Mouse (Mus musculus) neural tube, embryonic 13.5 days (tissue): ENCODE measurements at regions not wholly inside any gene's neighbourhood (a gene's known extent, or its start where the extent isn't known, plus 50 kb on each side); places are given as distances from the start of the nearest gene placed in this dataset.

Source experiments
- ATAC-seq: fragments of 200-750 bp; cut with Nextera tagmentation; 2 replicates; pipeline ENCODE4 v1.8.0; 2017; ENCODE audit warnings: low read depth, mild to moderate bottlenecking, moderate TSS enrichment, moderate library complexity
- H3K27ac ChIP-seq: fragments of 300-500 bp; sonication (generic); replicated peaks from 2 replicates; pipeline ENCODE4 v1.5.1; 2015; ENCODE audit warnings: moderate library complexity, mild to moderate bottlenecking, inconsistent platforms
- H3K27me3 ChIP-seq: fragments of 300-500 bp; sonication (generic); 2 replicates; pipeline ENCODE4 v1.6.1; 2015; ENCODE audit warnings: mild to moderate bottlenecking, inconsistent platforms
- H3K36me3 ChIP-seq: fragments of 300-500 bp; sonication (generic); 2 replicates; pipeline ENCODE4 v1.6.1; 2015; ENCODE audit warnings: mild to moderate bottlenecking, inconsistent platforms
- H3K4me1 ChIP-seq: fragments of 300-500 bp; sonication (generic); replicated peaks from 2 replicates; pipeline ENCODE4 v1.6.1; 2015; ENCODE audit warnings: inconsistent platforms
- H3K4me2 ChIP-seq: fragments of 300-500 bp; sonication (generic); 2 replicates; pipeline ENCODE4 v1.6.1; 2015; ENCODE audit warnings: inconsistent platforms, mild to moderate bottlenecking, moderate library complexity
- H3K4me3 ChIP-seq: fragments of 300-500 bp; sonication (generic); 2 replicates; pipeline ENCODE4 v1.5.1; 2015; ENCODE audit warnings: mild to moderate bottlenecking, inconsistent platforms
- H3K9ac ChIP-seq: fragments of 300-500 bp; sonication (generic); 2 replicates; pipeline ENCODE4 v1.6.1; 2015; ENCODE audit warnings: moderate library complexity, mild to moderate bottlenecking, inconsistent platforms
- H3K9me3 ChIP-seq: fragments of 300-500 bp; sonication (generic); 2 replicates; pipeline ENCODE4 v1.6.1; 2016; ENCODE audit warnings: inconsistent platforms
- WGBS: fragments of 180-500 bp; shearing (Covaris S2); methylation state at CpG from one replicate; pipeline ENCODE4 v1.1.7; 2015; 5-methylcytosine and 5-hydroxymethylcytosine counted together

DNA sequence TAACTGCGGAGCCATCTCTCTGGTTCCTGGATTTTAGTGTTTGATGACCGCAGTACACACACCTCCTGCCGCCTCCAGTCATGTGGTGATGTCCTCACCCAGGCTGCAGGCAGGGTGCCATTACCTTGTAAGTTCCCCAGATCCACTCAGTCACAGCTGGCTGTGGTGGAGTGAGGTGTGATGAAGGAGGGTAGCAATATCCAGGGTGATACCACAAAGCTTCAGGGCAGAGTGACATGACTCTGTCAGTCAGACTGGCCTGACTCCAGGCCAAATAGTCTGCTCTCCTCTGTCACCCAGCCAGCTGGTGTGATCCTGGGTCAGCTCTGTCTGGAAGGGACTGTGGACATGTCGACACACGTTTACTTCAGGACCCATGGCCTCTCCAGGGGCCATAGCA is 183.7 kb downstream of the Utp6 start:
- no peaks in the 10 kb centered on the region for H3K9me3 ChIP-seq
- H3K36me3 ChIP-seq = no peaks in the 10 kb centered on the region
- no peak overlapping the region for H3K4me2 ChIP-seq
- ATAC-seq = no peak
- H3K4me1 ChIP-seq = peaks cover 30% of the 10 kb centered on the region
- no peaks in the 10 kb centered on the region for H3K27me3 ChIP-seq
- no peak overlapping the region for H3K27ac ChIP-seq
- no peak overlapping the region for H3K9ac ChIP-seq
- H3K4me3 ChIP-seq = no peak overlapping the region
- WGBS = 72% methylated on average over 5 of the region's 5 CpGs

DNA sequence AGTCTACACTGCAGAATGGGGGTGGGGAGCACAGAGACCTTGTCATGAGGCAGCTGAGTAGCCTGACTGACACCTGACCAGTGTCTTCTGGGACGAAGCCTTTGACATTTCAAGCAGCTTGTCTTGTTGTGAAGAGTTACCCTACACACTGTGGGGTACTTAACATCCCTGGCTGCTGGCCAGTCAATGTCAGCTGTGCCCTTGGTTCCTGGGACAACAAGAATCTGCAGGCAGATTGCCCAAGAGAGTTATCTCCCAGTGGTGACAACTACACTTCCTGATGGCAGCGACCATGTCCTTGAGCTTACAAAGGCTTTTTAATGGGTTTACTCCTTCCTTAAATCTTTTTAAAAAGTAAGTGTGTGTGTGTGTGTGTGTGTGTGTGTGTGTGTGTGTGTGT is 184.2 kb downstream of the Utp6 start:
- Histone ChIP-seq H3K36me3 (no peaks in the 10 kb centered on the region), H3K9ac (no peak overlapping the region), H3K27me3 (no peaks in the 10 kb centered on the region), H3K4me3 (no peak overlapping the region), H3K4me1 (peaks cover 27% of the 10 kb centered on the region), H3K4me2 (no peak overlapping the region), H3K9me3 (no peaks in the 10 kb centered on the region), H3K27ac (no peak overlapping the region)
- WGBS = 67% methylated on average over 2 of the region's 2 CpGs
- no peak for ATAC-seq

DNA sequence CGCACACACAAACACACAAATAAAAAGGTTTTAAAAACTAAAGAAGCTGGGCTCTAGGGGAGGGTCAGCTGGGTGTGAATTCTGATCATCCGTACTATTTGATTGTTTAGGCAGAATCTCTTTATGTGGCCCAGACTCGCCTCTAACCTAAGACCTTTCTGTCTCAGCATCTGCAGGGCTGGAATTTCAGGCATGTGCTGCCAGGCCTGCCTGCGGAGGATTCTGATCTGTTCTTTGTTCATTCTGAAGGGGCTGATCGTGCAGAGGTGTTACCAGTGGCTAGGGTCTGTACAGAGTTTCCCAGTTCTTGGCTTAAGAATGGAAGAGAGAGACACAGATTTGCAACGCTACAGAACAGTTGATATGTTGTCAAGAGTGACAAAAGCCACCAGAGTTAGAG is 185.6 kb downstream of the Rab11fip4 start:
- peaks cover 27% of the 10 kb centered on the region for H3K4me1 ChIP-seq
- H3K36me3 ChIP-seq = no peaks in the 10 kb centered on the region
- H3K4me3 ChIP-seq = no peak overlapping the region
- no peak overlapping the region for H3K4me2 ChIP-seq
- H3K9me3 ChIP-seq = no peaks in the 10 kb centered on the region
- no peak overlapping the region for H3K27ac ChIP-seq
- WGBS = 43% methylated on average over 6 of the region's 6 CpGs
- no peaks in the 10 kb centered on the region for H3K27me3 ChIP-seq
- ATAC-seq = no peak
- no peak overlapping the region for H3K9ac ChIP-seq

DNA sequence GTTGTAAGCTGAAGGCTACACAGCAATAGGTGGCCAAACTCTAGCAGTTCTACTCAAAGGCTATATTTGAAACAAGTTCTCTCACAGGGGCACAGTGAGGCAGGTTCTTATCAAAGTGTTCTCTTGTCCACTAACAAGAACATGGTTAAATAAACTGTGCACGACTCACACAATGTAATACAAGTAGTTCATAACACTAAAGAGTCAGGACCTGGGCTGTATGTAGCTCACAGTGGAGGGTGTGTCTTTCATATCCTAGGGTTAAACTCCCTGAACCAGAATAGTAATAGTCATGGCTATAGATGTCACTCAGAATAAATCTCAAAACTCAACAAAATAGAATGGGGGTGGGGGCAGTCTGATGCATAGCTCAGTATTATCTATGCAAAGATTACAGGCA is 182.7 kb downstream of the Rab11fip4 start:
- H3K9me3 ChIP-seq = peaks cover 9% of the 10 kb centered on the region; the same call in 1 of the 2 replicates
- no peak for ATAC-seq
- WGBS = 86% methylated on average over 1 of the region's 1 CpGs

DNA sequence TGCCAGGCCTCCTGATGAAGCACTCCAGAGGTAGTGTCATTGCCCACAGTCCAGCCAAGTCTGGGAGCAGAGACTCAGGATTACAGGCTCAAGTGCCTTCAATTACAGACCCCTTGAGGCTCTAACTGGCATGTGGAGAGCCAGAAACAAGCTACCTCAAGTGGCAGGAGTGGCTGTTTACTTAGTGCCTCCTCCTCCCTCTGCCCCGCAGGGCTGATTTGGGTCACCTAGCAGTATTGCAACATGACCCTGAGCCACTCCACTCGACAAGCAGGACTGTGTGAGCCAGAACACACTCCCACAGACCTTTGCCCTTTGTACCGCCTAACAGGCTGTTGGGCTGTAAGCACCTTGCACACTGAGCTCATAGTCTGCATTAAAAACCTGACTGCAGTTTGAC is 180.4 kb downstream of the Rab11fip4 start:
- WGBS = 46% methylated on average over 3 of the region's 3 CpGs
- Histone ChIP-seq H3K4me3 (no peak overlapping the region), H3K27ac (no peak overlapping the region), H3K4me2 (no peak overlapping the region), H3K27me3 (no peaks in the 10 kb centered on the region), H3K4me1 (no peaks in the 10 kb centered on the region), H3K9ac (no peak overlapping the region), H3K9me3 (peaks cover 9% of the 10 kb centered on the region; the same call in 1 of the 2 replicates), H3K36me3 (no peaks in the 10 kb centered on the region)
- ATAC-seq = no peak

More for the DNA sequence above, 182.7 kb downstream of the Rab11fip4 start:
- Histone ChIP-seq H3K4me1 (peaks cover 14% of the 10 kb centered on the region), H3K36me3 (no peaks in the 10 kb centered on the region), H3K4me3 (no peak overlapping the region), H3K27ac (no peak overlapping the region), H3K27me3 (no peaks in the 10 kb centered on the region), H3K4me2 (no peak overlapping the region), H3K9ac (no peak overlapping the region)

DNA sequence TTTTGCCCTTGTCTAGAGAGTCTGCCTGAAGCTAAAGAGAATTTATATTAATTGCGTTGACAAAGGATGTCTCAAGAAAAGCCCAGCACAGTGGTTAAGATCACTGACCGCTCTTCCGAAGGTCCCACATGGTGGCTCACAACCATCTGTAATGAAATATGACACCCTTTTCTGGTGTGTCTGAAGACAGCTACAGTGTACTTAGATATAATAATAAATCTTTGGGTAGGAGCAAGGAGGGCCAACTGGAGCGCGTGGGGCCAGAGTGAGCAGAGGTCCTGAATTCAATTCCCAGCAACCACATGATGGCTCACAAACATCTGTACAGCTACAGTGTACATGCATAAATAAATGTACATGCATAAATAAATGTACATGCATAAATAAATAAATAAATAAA is 176.1 kb downstream of the Rab11fip4 start:
- 84% methylated on average over 5 of the region's 5 CpGs for WGBS
- Histone ChIP-seq H3K4me1 (no peaks in the 10 kb centered on the region), H3K27me3 (no peaks in the 10 kb centered on the region), H3K4me2 (no peak overlapping the region), H3K9me3 (peaks cover 9% of the 10 kb centered on the region; the same call in 1 of the 2 replicates), H3K27ac (no peak overlapping the region), H3K36me3 (no peaks in the 10 kb centered on the region), H3K4me3 (no peak overlapping the region), H3K9ac (no peak overlapping the region)
- no peak for ATAC-seq

DNA sequence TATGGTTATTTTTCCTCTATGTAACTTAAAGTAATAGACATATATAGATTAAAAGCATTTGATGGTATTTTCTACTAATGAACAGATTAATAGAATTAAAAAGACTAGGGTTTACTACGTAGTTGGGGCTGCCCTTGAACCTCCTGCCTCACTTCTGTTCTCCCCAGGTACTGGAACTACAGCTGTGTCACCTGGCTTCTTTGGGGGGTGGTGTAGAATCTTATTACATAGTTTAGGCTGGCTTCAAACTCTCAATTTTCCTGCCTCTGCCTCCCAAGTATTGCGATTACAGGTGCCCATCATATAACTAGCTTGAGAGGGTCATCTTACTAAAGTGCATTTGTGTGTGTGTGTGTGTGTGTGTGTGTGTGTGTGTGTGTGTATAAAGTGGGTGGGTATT is 175.0 kb downstream of the Rab11fip4 start:
- H3K27ac ChIP-seq = no peak overlapping the region
- H3K4me1 ChIP-seq = no peaks in the 10 kb centered on the region
- H3K27me3 ChIP-seq = no peaks in the 10 kb centered on the region
- no peaks in the 10 kb centered on the region for H3K36me3 ChIP-seq
- H3K9me3 ChIP-seq = peaks cover 9% of the 10 kb centered on the region; the same call in 1 of the 2 replicates
- WGBS = 89% methylated on average over 2 of the region's 2 CpGs
- H3K4me2 ChIP-seq = no peak overlapping the region
- no peak overlapping the region for H3K9ac ChIP-seq
- ATAC-seq = no peak
- H3K4me3 ChIP-seq = no peak overlapping the region

DNA sequence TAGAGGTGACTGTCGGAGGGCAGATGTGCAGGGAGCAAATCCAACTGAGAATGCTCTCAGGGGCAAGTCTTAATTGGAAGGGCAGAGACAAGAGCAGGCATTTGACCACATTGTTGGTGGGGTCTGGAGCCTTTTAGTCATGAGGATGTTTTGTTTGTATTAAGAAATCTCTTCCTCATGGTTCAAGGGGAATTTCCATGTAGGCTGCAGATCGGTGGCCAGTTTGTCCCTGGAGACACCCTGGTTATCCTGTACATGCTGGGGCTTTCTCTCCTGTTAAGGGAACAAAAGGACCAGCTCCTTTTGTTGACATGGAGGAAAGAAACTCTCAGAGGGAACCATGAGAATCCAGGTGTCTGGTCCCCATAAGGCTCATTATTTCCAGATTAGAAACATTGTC is 174.4 kb downstream of the Rab11fip4 start:
- no peak for ATAC-seq
- Histone ChIP-seq H3K27me3 (no peaks in the 10 kb centered on the region), H3K4me2 (no peak overlapping the region), H3K4me1 (no peaks in the 10 kb centered on the region), H3K27ac (no peak overlapping the region), H3K9me3 (peaks cover 9% of the 10 kb centered on the region; the same call in 1 of the 2 replicates), H3K9ac (no peak overlapping the region), H3K4me3 (no peak overlapping the region), H3K36me3 (no peaks in the 10 kb centered on the region)
- WGBS = 54% methylated on average over 2 of the region's 2 CpGs

DNA sequence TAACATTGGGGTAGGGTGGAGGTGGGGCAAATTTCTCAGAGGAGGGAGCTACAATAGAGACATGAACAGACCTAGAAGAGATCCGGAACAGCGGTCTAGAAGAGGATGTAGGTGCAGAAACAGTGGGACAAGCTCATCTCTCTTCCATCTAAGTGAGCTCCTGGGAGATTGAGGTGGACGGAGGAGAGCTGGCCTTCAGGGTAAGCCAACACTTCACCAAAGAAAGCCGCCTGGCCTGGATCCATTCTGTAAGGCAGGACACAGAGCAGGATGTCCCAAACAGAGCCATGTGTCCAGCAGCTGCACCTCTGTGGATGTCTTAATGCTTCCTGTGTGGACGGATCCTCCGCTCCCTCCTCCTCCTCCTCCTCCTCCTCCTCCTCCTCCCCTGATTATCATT is 173.0 kb downstream of the Rab11fip4 start:
- H3K27me3 ChIP-seq = no peaks in the 10 kb centered on the region
- no peak overlapping the region for H3K9ac ChIP-seq
- H3K4me3 ChIP-seq = no peak overlapping the region
- no peak for ATAC-seq
- WGBS = 89% methylated on average over 6 of the region's 6 CpGs
- no peak overlapping the region for H3K4me2 ChIP-seq
- H3K4me1 ChIP-seq = no peaks in the 10 kb centered on the region
- H3K36me3 ChIP-seq = no peaks in the 10 kb centered on the region
- H3K9me3 ChIP-seq = peaks cover 3% of the 10 kb centered on the region; the same call in 1 of the 2 replicates
- no peak overlapping the region for H3K27ac ChIP-seq

DNA sequence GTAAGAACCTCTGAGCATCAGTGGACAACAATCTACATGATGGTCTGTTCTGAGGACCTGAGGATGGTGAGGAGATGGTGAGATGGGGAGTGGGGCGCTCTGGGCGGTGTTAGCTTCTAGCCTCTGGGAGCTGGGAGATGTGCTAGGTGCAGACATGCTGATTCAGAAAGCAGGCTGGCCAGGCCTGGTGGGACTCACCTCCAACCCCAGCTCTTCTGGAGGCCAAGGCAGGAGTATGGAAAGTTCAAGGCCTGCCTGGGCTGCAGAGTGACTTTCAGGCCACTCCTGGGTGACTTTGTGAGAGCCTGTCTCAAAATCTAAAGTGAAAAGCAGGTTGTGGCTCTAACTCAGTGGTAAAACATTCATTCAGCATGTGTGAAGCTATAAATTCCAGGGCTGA is 171.6 kb downstream of the Rab11fip4 start:
- Histone ChIP-seq H3K27me3 (no peaks in the 10 kb centered on the region), H3K9ac (no peak overlapping the region), H3K27ac (no peak overlapping the region), H3K4me3 (no peak overlapping the region), H3K9me3 (no peaks in the 10 kb centered on the region), H3K4me2 (no peak overlapping the region), H3K36me3 (no peaks in the 10 kb centered on the region), H3K4me1 (no peaks in the 10 kb centered on the region)
- no peak for ATAC-seq
- 95% methylated on average over 2 of the region's 2 CpGs for WGBS

DNA sequence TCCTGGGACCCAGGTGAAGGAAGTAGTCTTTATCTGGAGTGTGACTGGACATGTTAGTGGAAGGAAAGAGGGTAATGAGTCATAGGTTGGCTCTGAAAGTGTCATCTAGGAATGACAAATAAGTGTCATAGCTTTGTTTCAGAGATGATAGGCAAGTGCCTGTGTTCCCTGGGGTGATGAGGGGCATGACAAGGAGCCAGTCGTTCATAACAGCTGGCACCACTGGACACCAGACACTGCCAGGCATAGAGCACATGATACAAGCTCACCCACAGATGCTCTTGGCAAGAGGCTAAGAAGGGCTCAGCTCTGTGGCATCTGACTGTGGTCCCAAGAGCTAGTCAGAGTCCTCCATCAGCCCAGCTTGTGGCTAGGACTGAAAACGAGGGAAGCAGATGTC is 171.0 kb downstream of the Rab11fip4 start:
- no peak overlapping the region for H3K4me3 ChIP-seq
- H3K27ac ChIP-seq = no peak overlapping the region
- H3K9me3 ChIP-seq = no peaks in the 10 kb centered on the region
- no peak for ATAC-seq
- H3K9ac ChIP-seq = no peak overlapping the region
- no peaks in the 10 kb centered on the region for H3K4me1 ChIP-seq
- no peaks in the 10 kb centered on the region for H3K27me3 ChIP-seq
- no peak overlapping the region for H3K4me2 ChIP-seq
- WGBS = 60% methylated on average over 2 of the region's 2 CpGs
- H3K36me3 ChIP-seq = no peaks in the 10 kb centered on the region

DNA sequence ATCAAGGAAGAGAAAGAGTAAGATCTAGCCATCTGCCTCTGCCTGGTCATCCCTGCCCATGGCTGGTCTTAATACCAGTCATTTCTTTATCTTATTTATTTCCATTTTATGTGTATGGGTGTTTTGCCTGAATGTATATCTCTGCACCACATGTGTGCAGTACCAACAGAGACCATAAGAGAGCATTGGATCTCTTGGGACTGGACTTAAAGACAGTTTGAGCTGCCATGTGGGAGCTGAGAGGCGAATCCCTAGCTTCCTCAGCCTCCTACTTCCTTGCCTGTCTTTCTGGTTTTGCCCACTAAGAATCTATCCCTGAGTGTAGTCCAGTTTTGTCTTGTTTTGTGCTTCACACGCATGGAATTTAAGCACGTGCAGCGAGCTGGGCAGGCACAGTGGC is 169.5 kb downstream of the Rab11fip4 start:
- Histone ChIP-seq H3K4me2 (no peak overlapping the region), H3K9me3 (no peaks in the 10 kb centered on the region), H3K9ac (no peak overlapping the region), H3K27me3 (no peaks in the 10 kb centered on the region), H3K27ac (no peak overlapping the region), H3K4me1 (no peaks in the 10 kb centered on the region), H3K36me3 (no peaks in the 10 kb centered on the region), H3K4me3 (no peak overlapping the region)
- ATAC-seq = no peak
- WGBS = 90% methylated on average over 4 of the region's 4 CpGs

DNA sequence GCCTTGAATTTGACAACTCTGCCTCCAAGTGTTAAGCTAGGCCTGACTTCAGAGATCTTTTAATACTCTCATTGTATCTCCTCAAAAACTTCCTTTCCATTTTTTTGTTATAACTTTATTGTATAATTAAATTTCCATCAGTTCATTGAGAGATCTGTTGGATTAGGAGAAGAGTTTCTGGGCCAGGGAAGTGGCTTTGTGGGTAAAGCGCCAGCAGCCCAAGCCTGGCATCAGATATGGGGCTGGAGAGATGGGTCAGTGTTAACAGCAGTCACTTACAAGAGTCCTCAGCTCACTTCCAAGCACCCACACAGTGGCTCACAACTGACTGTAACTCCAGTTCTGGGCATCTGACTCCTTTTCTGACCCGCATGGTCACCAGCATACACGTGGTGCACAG is 167.3 kb downstream of the Rab11fip4 start:
- no peak overlapping the region for H3K4me2 ChIP-seq
- H3K9me3 ChIP-seq = no peaks in the 10 kb centered on the region
- no peak overlapping the region for H3K9ac ChIP-seq
- H3K4me3 ChIP-seq = no peak overlapping the region
- no peaks in the 10 kb centered on the region for H3K27me3 ChIP-seq
- ATAC-seq = no peak
- H3K36me3 ChIP-seq = no peaks in the 10 kb centered on the region
- no peak overlapping the region for H3K27ac ChIP-seq
- WGBS = 95% methylated on average over 3 of the region's 3 CpGs
- H3K4me1 ChIP-seq = no peaks in the 10 kb centered on the region
